Mouse (Mus musculus): ENCODE measurements around the gene Sap30bp. TPM values are rescaled to one million over a fixed set of nuclear protein-coding genes. Genes with fewer than 3 reads are reported as not detected.

Gene Sap30bp
- polyA plus RNA-seq, 2 experiments: 20.0 to 22.6 TPM

- Histone ChIP-seq H3K27ac (no peak overlapping the region), H3K27me3 (ENCODE audit: control insufficient read depth, insufficient read depth, low read length) (no peaks in the 10 kb centered on the region), H3K4me2 (ENCODE audit: low read depth) (no peak overlapping the region), H3K9me3 (ENCODE audit: control insufficient read depth, low read length) (no peaks in the 10 kb centered on the region), H3K4me3 (ENCODE audit: insufficient read depth in 1 of 2, low read depth in 2 of 2, low read length in 2 of 2) (no peak overlapping the region), H3K4me1 (replicated peaks; ENCODE audit: control insufficient read depth in 2 of 2, insufficient read depth in 2 of 2, low read length in 1 of 2) (no peaks in the 10 kb centered on the region), H3K36me3 (replicated peaks; ENCODE audit: control insufficient read depth, insufficient read depth, low read depth) (no peaks in the 10 kb centered on the region), H3K9ac (replicated peaks) (no peak overlapping the region)
- WGBS (ENCODE audit: insufficient replicate concordance): 69% methylated on average over 8 of the region's 8 CpGs
- TF ChIP-seq CTCF (IDR thresholded peaks at IDR 0.05; ENCODE audit: low read depth) (no peak), EP300 (IDR thresholded peaks at IDR 0.05; ENCODE audit: low read depth) (no peak)
- ATAC-seq (ENCODE audit: insufficient read depth) (no peak), DNase-seq (ENCODE audit: low read depth in 3 of 3, low spot score in 3 of 3) (no peak)
These were observed 50.2 kb downstream of the Sap30bp start for GRCm38 (mm10) chr11:115983291-115983690.

DNA sequence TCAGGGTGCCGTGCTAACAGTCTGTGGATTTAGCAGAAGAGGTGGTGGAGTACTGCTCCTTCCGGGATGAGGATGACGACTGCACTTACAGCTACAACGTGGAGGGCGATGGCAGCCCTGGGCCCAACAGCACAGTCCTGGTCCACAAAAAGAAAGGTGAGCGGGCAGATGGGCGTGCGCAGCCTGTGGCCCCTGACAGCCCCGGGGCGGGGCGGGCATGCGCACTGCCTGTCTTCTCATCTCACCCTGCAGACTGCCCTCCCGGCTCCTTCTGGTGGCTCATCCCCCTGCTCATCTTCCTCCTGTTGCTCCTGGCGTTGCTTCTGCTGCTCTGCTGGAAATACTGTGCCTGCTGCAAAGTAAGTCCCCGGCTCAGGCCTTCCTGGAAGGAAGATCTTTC is 56.6 kb downstream of the Sap30bp start:
- Histone ChIP-seq H3K9ac (replicated peaks) (no peak overlapping the region), H3K27ac (no peak overlapping the region), H3K4me3 (ENCODE audit: insufficient read depth in 1 of 2, low read depth in 2 of 2, low read length in 2 of 2) (peak overlapping the region in 1 of 2 experiments; percentile 51; a peak in 2 of 4 replicates), H3K27me3 (ENCODE audit: control insufficient read depth, insufficient read depth, low read length) (no peaks in the 10 kb centered on the region; the same call in 1 of the 2 replicates), H3K4me1 (replicated peaks; ENCODE audit: control insufficient read depth in 2 of 2, insufficient read depth in 2 of 2, low read length in 1 of 2) (no peaks in the 10 kb centered on the region), H3K36me3 (replicated peaks; ENCODE audit: control insufficient read depth, insufficient read depth, low read depth) (no peaks in the 10 kb centered on the region), H3K9me3 (ENCODE audit: control insufficient read depth, low read length) (no peaks in the 10 kb centered on the region), H3K4me2 (ENCODE audit: low read depth) (no peak overlapping the region; the same call in 1 of the 2 replicates)
- DNase-seq (ENCODE audit: low read depth in 3 of 3, low spot score in 3 of 3) (no peak), ATAC-seq (ENCODE audit: insufficient read depth) (no peak)
- TF ChIP-seq CTCF (IDR thresholded peaks at IDR 0.05; ENCODE audit: low read depth) (no peak), EP300 (IDR thresholded peaks at IDR 0.05; ENCODE audit: low read depth) (no peak)
- 27% methylated on average over 15 of the region's 15 CpGs for WGBS (ENCODE audit: insufficient replicate concordance)

- H3K9me3 ChIP-seq (ENCODE audit: control insufficient read depth, low read length): no peaks in the 10 kb centered on the region
- 54% methylated on average over 4 of the region's 4 CpGs for WGBS (ENCODE audit: insufficient replicate concordance)
These were observed 59.0 kb downstream of the Sap30bp start for GRCm38 (mm10) chr11:115992098-115992497.

DNA sequence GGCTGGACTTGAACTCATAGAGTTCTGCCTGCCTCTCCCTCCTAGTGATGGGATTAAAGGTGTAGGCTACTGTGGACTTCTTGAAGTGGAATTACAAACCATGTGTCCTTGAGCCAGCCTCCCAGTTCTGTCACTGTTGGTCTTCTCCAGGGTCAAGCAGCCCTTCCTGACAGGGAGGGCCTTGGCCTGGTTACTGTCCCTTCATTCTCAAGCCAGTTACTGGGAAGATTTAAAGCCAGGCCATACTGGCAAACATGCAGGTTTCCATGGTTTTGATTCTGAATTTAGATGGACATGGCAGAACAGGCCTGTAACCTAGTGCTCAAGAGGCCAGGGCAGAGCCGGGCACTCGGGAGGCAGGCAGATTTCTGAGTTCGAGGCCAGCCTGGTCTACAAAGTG is 62.2 kb downstream of the Sap30bp start:
- Histone ChIP-seq H3K36me3 (replicated peaks; ENCODE audit: control insufficient read depth, insufficient read depth, low read depth) (no peaks in the 10 kb centered on the region), H3K4me2 (ENCODE audit: low read depth) (no peak overlapping the region), H3K4me1 (replicated peaks; ENCODE audit: control insufficient read depth in 2 of 2, insufficient read depth in 2 of 2, low read length in 1 of 2) (peaks cover 0 to 2% of the 10 kb centered on the region in 2 experiments; a peak in 1 of 4 replicates), H3K27ac (no peak overlapping the region), H3K9me3 (ENCODE audit: control insufficient read depth, low read length) (no peaks in the 10 kb centered on the region), H3K27me3 (ENCODE audit: control insufficient read depth, insufficient read depth, low read length) (no peaks in the 10 kb centered on the region), H3K9ac (replicated peaks) (no peak overlapping the region), H3K4me3 (ENCODE audit: insufficient read depth in 1 of 2, low read depth in 2 of 2, low read length in 2 of 2) (no peak overlapping the region)
- TF ChIP-seq EP300 (IDR thresholded peaks at IDR 0.05; ENCODE audit: low read depth) (no peak), CTCF (IDR thresholded peaks at IDR 0.05; ENCODE audit: low read depth) (no peak)
- DNase-seq (ENCODE audit: low read depth in 3 of 3, low spot score in 3 of 3) (no peak), ATAC-seq (ENCODE audit: insufficient read depth) (no peak)
- WGBS (ENCODE audit: insufficient replicate concordance): 75% methylated on average over 3 of the region's 3 CpGs

More at GRCm38 (mm10) chr11:115992098-115992497, 59.0 kb downstream of the Sap30bp start:
- Histone ChIP-seq H3K9ac (replicated peaks) (no peak overlapping the region), H3K4me2 (ENCODE audit: low read depth) (no peak overlapping the region), H3K36me3 (replicated peaks; ENCODE audit: control insufficient read depth, insufficient read depth, low read depth) (no peaks in the 10 kb centered on the region), H3K4me3 (ENCODE audit: insufficient read depth in 1 of 2, low read depth in 2 of 2, low read length in 2 of 2) (no peak overlapping the region), H3K4me1 (replicated peaks; ENCODE audit: control insufficient read depth in 2 of 2, insufficient read depth in 2 of 2, low read length in 1 of 2) (no peaks in the 10 kb centered on the region), H3K27me3 (ENCODE audit: control insufficient read depth, insufficient read depth, low read length) (no peaks in the 10 kb centered on the region; the same call in 1 of the 2 replicates), H3K27ac (no peak overlapping the region)
- ATAC-seq (ENCODE audit: insufficient read depth) (no peak), DNase-seq (ENCODE audit: low read depth in 3 of 3, low spot score in 3 of 3) (no peak)
- TF ChIP-seq CTCF (IDR thresholded peaks at IDR 0.05; ENCODE audit: low read depth): no peak
- no peak for TF ChIP-seq EP300 (IDR thresholded peaks at IDR 0.05; ENCODE audit: low read depth)

DNA sequence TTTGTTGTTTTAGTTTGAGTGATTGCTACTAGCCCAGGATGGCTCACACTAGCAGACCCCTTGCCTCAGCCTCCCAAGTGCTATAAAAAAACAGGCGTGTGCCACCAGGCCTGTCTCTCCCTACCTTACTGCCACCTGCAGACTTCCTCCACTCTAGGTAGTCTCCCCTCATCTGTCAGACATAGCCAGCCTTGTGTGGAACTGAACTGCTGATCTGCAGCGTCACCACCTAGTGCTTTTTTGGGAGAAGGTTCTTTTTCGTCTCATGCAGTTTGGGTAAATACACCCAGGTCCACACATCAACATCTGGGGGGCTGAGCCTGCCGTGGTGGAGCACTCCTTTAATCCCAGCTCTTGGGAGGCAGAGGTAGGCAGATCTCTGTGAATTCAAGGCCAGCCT is 64.0 kb downstream of the Sap30bp start:
- H3K4me2 ChIP-seq (ENCODE audit: low read depth): no peak overlapping the region
- no peak for DNase-seq (ENCODE audit: low read depth in 3 of 3, low spot score in 3 of 3)
- TF ChIP-seq EP300 (IDR thresholded peaks at IDR 0.05; ENCODE audit: low read depth) (no peak), CTCF (IDR thresholded peaks at IDR 0.05; ENCODE audit: low read depth) (no peak)

More for the DNA sequence above, 64.0 kb downstream of the Sap30bp start:
- Histone ChIP-seq H3K27me3 (ENCODE audit: control insufficient read depth, insufficient read depth, low read length) (no peaks in the 10 kb centered on the region), H3K9ac (replicated peaks) (no peak overlapping the region), H3K27ac (no peak overlapping the region), H3K9me3 (ENCODE audit: control insufficient read depth, low read length) (no peaks in the 10 kb centered on the region), H3K36me3 (replicated peaks; ENCODE audit: control insufficient read depth, insufficient read depth, low read depth) (no peaks in the 10 kb centered on the region), H3K4me3 (ENCODE audit: insufficient read depth in 1 of 2, low read depth in 2 of 2, low read length in 2 of 2) (no peak overlapping the region), H3K4me1 (replicated peaks; ENCODE audit: control insufficient read depth in 2 of 2, insufficient read depth in 2 of 2, low read length in 1 of 2) (peaks cover 0 to 2% of the 10 kb centered on the region in 2 experiments; a peak in 1 of 4 replicates)
- ATAC-seq (ENCODE audit: insufficient read depth): no peak
- WGBS (ENCODE audit: insufficient replicate concordance): 57% methylated on average over 4 of the region's 4 CpGs

All from liver, embryonic 14.5 days (tissue).